Mouse (Mus musculus): ENCODE measurements around the gene D16Ertd472e. TPM values are rescaled to one million over a fixed set of nuclear protein-coding genes. Genes with fewer than 3 reads are reported as not detected.

Gene D16Ertd472e
- polyA plus RNA-seq, 1 experiment from 2014 or later: 17.4 TPM

- WGBS: 92% methylated on average over 15 of the region's 15 CpGs
Observed at GRCm38 (mm10) chr16:78563093-78563971, 13.2 kb downstream of the D16Ertd472e start.

GRCm38 (mm10) chr16:78560627-78561026 is 15.9 kb downstream of the D16Ertd472e start:
- no peak overlapping the region for H3K4me3 ChIP-seq
- H3K27me3 ChIP-seq: no peaks in the 10 kb centered on the region
- no peak for ATAC-seq (ENCODE audit: low FRiP score, low read depth)
- H3K27ac ChIP-seq (replicated peaks): no peak overlapping the region
- no peaks in the 10 kb centered on the region for H3K9me3 ChIP-seq
- no peak overlapping the region for H3K9ac ChIP-seq (replicated peaks)
- no peaks in the 10 kb centered on the region for H3K4me1 ChIP-seq
- 92% methylated on average over 5 of the region's 5 CpGs for WGBS
- H3K4me2 ChIP-seq (replicated peaks): no peak overlapping the region
- peaks cover 49% of the 10 kb centered on the region for H3K36me3 ChIP-seq

More at GRCm38 (mm10) chr16:78563093-78563971, 13.2 kb downstream of the D16Ertd472e start:
- Histone ChIP-seq H3K9me3 (no peaks in the 10 kb centered on the region), H3K4me2 (replicated peaks) (no peak overlapping the region), H3K36me3 (peaks cover 38% of the 10 kb centered on the region), H3K4me1 (no peaks in the 10 kb centered on the region), H3K4me3 (no peak overlapping the region), H3K27me3 (no peaks in the 10 kb centered on the region), H3K9ac (replicated peaks) (no peak overlapping the region), H3K27ac (replicated peaks) (no peak overlapping the region)
- no peak for ATAC-seq (ENCODE audit: low FRiP score, low read depth)

DNA sequence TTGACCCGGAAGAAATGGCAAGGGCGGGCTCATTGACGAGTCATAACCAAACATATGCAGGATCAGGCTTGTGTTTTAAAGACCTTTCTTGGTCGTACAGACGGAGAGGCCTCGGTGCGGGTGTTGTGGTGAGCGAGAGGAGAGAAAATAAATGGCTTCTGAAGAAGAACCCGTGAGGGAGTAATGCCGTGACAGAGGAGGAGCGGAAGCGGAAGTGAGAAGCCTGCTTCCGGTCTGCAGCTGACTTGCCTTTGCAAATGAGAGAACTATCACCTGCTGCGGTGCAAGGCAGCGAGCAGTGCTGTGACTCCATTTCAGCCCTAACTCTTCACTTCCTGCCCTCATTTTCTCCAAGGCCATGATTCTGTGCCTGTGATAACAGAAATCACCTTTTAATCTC is 16.4 kb downstream of the D16Ertd472e start:
- H3K9ac ChIP-seq (replicated peaks): no peak overlapping the region
- H3K4me2 ChIP-seq (replicated peaks): no peak overlapping the region
- H3K9me3 ChIP-seq: no peaks in the 10 kb centered on the region
- H3K27me3 ChIP-seq: no peaks in the 10 kb centered on the region
- peaks cover 49% of the 10 kb centered on the region for H3K36me3 ChIP-seq
- H3K4me3 ChIP-seq: no peak overlapping the region
- no peak overlapping the region for H3K27ac ChIP-seq (replicated peaks)
- WGBS: 94% methylated on average over 15 of the region's 15 CpGs
- no peaks in the 10 kb centered on the region for H3K4me1 ChIP-seq
- no peak for ATAC-seq (ENCODE audit: low FRiP score, low read depth)

GRCm38 (mm10) chr16:78557573-78557972 is 18.9 kb downstream of the D16Ertd472e start:
- no peak for ATAC-seq (ENCODE audit: low FRiP score, low read depth)
- WGBS: 96% methylated on average over 4 of the region's 4 CpGs
- Histone ChIP-seq H3K9me3 (no peaks in the 10 kb centered on the region), H3K4me3 (no peak overlapping the region), H3K27ac (replicated peaks) (no peak overlapping the region), H3K9ac (replicated peaks) (no peak overlapping the region), H3K36me3 (peaks cover 27% of the 10 kb centered on the region), H3K27me3 (no peaks in the 10 kb centered on the region), H3K4me1 (no peaks in the 10 kb centered on the region), H3K4me2 (replicated peaks) (no peak overlapping the region)

- no peaks in the 10 kb centered on the region for H3K27me3 ChIP-seq
- ATAC-seq (ENCODE audit: low FRiP score, low read depth): no peak
- H3K36me3 ChIP-seq: peaks cover 19% of the 10 kb centered on the region
- WGBS: 80% methylated on average over 10 of the region's 10 CpGs
- H3K9me3 ChIP-seq: no peaks in the 10 kb centered on the region
- no peak overlapping the region for H3K4me2 ChIP-seq (replicated peaks)
- H3K9ac ChIP-seq (replicated peaks): no peak overlapping the region
- no peak overlapping the region for H3K4me3 ChIP-seq
- peaks cover 8% of the 10 kb centered on the region for H3K4me1 ChIP-seq
- H3K27ac ChIP-seq (replicated peaks): no peak overlapping the region
Observed at GRCm38 (mm10) chr16:78554911-78555648, 21.4 kb downstream of the D16Ertd472e start.

- Histone ChIP-seq H3K4me3 (no peak overlapping the region), H3K4me2 (replicated peaks) (no peak overlapping the region), H3K4me1 (peaks cover 8% of the 10 kb centered on the region), H3K9me3 (no peaks in the 10 kb centered on the region), H3K27ac (replicated peaks) (no peak overlapping the region), H3K36me3 (peaks cover 35% of the 10 kb centered on the region), H3K9ac (replicated peaks) (no peak overlapping the region), H3K27me3 (no peaks in the 10 kb centered on the region)
- ATAC-seq (ENCODE audit: low FRiP score, low read depth): no peak
- 96% methylated on average over 10 of the region's 10 CpGs for WGBS
Observed at GRCm38 (mm10) chr16:78547367-78547766, 29.1 kb downstream of the D16Ertd472e start.

DNA sequence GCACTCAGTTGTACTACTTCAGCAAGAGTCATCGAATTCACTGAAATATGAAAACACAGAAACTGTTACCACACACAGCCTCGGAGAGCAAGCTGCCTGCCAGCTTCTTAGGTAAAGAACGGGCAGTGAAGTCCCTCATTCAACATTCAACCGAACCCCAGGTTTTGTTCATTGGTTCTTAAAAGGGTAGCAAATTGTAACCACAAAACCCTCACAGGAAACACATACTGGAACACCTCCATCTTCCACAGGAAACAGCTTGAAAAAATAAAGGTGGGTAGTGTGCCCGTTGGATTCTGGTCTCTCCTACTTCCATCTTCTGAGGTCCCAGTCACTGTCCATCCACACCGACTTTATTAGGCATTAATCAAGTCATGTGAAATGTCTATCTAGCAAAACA is 30.0 kb downstream of the D16Ertd472e start:
- peaks cover 5% of the 10 kb centered on the region for H3K4me1 ChIP-seq
- ATAC-seq (ENCODE audit: low FRiP score, low read depth): no peak

GRCm38 (mm10) chr16:78540376-78541246 is 35.9 kb downstream of the D16Ertd472e start:
- Histone ChIP-seq H3K4me2 (replicated peaks) (no peak overlapping the region), H3K36me3 (peaks cover 21% of the 10 kb centered on the region)

More for the DNA sequence above, 30.0 kb downstream of the D16Ertd472e start:
- no peak overlapping the region for H3K4me2 ChIP-seq (replicated peaks)
- WGBS: 95% methylated on average over 6 of the region's 6 CpGs
- peaks cover 41% of the 10 kb centered on the region for H3K36me3 ChIP-seq
- H3K9me3 ChIP-seq: no peaks in the 10 kb centered on the region
- no peak overlapping the region for H3K9ac ChIP-seq (replicated peaks)
- no peaks in the 10 kb centered on the region for H3K27me3 ChIP-seq
- no peak overlapping the region for H3K27ac ChIP-seq (replicated peaks)
- H3K4me3 ChIP-seq: no peak overlapping the region

GRCm38 (mm10) chr16:78537798-78538422 is 38.6 kb downstream of the D16Ertd472e start:
- H3K36me3 ChIP-seq: 0 out of 2 replicates have a peak, but pooled peaks cover 9% of the 10 kb centered on the region

More at GRCm38 (mm10) chr16:78540376-78541246, 35.9 kb downstream of the D16Ertd472e start:
- no peaks in the 10 kb centered on the region for H3K4me1 ChIP-seq
- no peak overlapping the region for H3K27ac ChIP-seq (replicated peaks)
- ATAC-seq (ENCODE audit: low FRiP score, low read depth): no peak
- no peak overlapping the region for H3K4me3 ChIP-seq
- no peak overlapping the region for H3K9ac ChIP-seq (replicated peaks)
- no peaks in the 10 kb centered on the region for H3K27me3 ChIP-seq
- H3K9me3 ChIP-seq: no peaks in the 10 kb centered on the region
- 91% methylated on average over 16 of the region's 16 CpGs for WGBS

DNA sequence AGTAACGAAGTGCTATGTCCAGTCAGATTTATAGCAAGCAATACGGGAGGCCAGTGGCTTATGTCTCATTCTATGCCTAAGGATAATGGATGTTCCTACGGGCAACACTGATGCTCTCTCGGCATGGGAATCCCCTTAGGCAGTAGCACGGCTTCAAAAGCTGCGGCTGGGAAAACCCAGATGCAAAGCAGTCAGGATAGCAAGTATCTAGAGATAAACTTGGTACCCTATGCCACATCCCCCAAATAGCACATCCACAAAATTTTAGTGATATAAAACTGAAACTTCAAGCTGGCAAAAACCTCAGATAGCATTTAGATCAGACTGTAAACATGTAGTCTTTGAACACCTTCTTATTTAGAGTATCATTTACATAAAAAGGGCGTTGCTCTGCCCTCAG is 39.2 kb downstream of the D16Ertd472e start:
- H3K36me3 ChIP-seq: 0 out of 2 replicates have a peak, but pooled peaks cover 6% of the 10 kb centered on the region
- H3K4me3 ChIP-seq: no peak overlapping the region
- H3K9ac ChIP-seq (replicated peaks): no peak overlapping the region
- no peak overlapping the region for H3K4me2 ChIP-seq (replicated peaks)
- H3K27ac ChIP-seq (replicated peaks): no peak overlapping the region
- no peaks in the 10 kb centered on the region for H3K27me3 ChIP-seq
- WGBS: 60% methylated on average over 7 of the region's 7 CpGs
- no peak for ATAC-seq (ENCODE audit: low FRiP score, low read depth)
- H3K9me3 ChIP-seq: no peaks in the 10 kb centered on the region
- H3K4me1 ChIP-seq: 0 out of 2 replicates have a peak, but pooled peaks cover 3% of the 10 kb centered on the region

More at GRCm38 (mm10) chr16:78537798-78538422, 38.6 kb downstream of the D16Ertd472e start:
- H3K9ac ChIP-seq (replicated peaks): no peak overlapping the region
- no peak overlapping the region for H3K4me2 ChIP-seq (replicated peaks)
- H3K9me3 ChIP-seq: no peaks in the 10 kb centered on the region
- no peaks in the 10 kb centered on the region for H3K27me3 ChIP-seq
- ATAC-seq (ENCODE audit: low FRiP score, low read depth): no peak
- H3K4me3 ChIP-seq: no peak overlapping the region
- 86% methylated on average over 8 of the region's 8 CpGs for WGBS
- H3K27ac ChIP-seq (replicated peaks): no peak overlapping the region
- H3K4me1 ChIP-seq: 0 out of 2 replicates have a peak, but pooled peaks cover 3% of the 10 kb centered on the region

DNA sequence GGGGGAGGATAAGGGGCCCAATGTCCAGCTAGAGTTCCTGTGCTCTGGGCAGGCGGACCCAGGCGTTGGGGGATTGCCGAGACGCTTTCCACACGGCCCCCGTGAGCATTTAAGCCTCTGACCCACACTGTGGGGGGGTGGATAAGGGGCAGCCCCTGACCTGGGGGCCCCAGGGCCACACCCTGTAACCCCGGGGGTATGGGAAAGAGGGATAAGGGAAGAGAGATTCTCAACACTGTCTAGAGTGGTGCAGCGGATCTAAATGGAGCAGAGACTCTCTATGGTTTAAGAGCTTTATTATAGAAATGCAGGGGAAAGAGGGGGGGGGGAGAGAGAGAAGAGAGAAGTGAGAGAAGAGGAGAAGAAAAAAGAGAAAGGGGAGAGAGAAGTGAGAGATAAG is 42.0 kb downstream of the D16Ertd472e start:
- H3K27ac ChIP-seq (replicated peaks): no peak overlapping the region
- WGBS: 63% methylated on average over 8 of the region's 8 CpGs

More for the DNA sequence above, 42.0 kb downstream of the D16Ertd472e start:
- Histone ChIP-seq H3K27me3 (no peaks in the 10 kb centered on the region), H3K4me2 (replicated peaks) (no peak overlapping the region), H3K9me3 (no peaks in the 10 kb centered on the region), H3K4me3 (no peak overlapping the region), H3K9ac (replicated peaks) (no peak overlapping the region), H3K36me3 (no peaks in the 10 kb centered on the region), H3K4me1 (peaks cover 12% of the 10 kb centered on the region; the same call in 1 of the 2 replicates)
- ATAC-seq (ENCODE audit: low FRiP score, low read depth): peak; percentile 29; the same call in 1 of the 2 replicates
